In genomic region chr10:77048606-77049005, GRCm38 (mm10) we compare ENCODE assay signal across 14 mouse cellular contexts.
"Had no signal": no experiment of that assay in that cellular context is flagged by ENCODE, and none has a peak within 500 bp of the region (broad histone marks: within the 10 kb centered on the region; RNA-seq: fewer than 3 reads in every experiment).

No protein-coding gene starts in this region.

- H3K27ac ChIP-seq: midbrain, embryonic 10.5 days; midbrain, embryonic 13.5 days; neural tube, embryonic 12.5 days; stomach, embryonic 15.5 days; stomach, postnatal 0 days had no signal

- H3K4me1 ChIP-seq: neural tube, embryonic 12.5 days; stomach, embryonic 15.5 days had no signal

- H3K9me3 ChIP-seq: midbrain, embryonic 10.5 days; midbrain, embryonic 13.5 days; neural tube, embryonic 12.5 days; stomach, embryonic 15.5 days had no signal

- H3K4me2 ChIP-seq: lung, embryonic 14.5 days; midbrain, embryonic 13.5 days; neural tube, embryonic 12.5 days; stomach, embryonic 15.5 days had no signal

- DNase-seq: lung, adult 18-20 months; lung, embryonic 14.5 days; lung, postnatal 10 days; lung, postnatal 4 days; right cerebral cortex, postnatal 14 days; thymus, adult 2 months; thymus, postnatal 25 days; thymus, postnatal 4 days had no signal

- H3K9ac ChIP-seq: lung, embryonic 14.5 days; midbrain, embryonic 13.5 days; neural tube, embryonic 12.5 days; stomach, embryonic 15.5 days had no signal

- H3K4me3 ChIP-seq: midbrain, embryonic 10.5 days; midbrain, embryonic 13.5 days; neural tube, embryonic 12.5 days; stomach, embryonic 15.5 days had no signal

- ATAC-seq: midbrain, embryonic 13.5 days; midbrain, embryonic 16.5 days had no signal

- H3K27me3 ChIP-seq: midbrain, embryonic 13.5 days; neural tube, embryonic 12.5 days; stomach, embryonic 15.5 days had no signal
